Mouse (Mus musculus): ENCODE measurements around the gene Cox8c. TPM values are rescaled to one million over a fixed set of nuclear protein-coding genes. Genes with fewer than 3 reads are reported as not detected.

Cox8c gene
- polyA plus RNA-seq (2012; rRNA removed): not detected in 2 replicates

GRCm38 (mm10) chr12:102899091-102899490 lies at the start of gene Cox8c:
Gene Cox8c (plus strand): TSS chr12:102899316.

GRCm38 (mm10) chr12:102878031-102878823 lies 20.9 kb upstream of the Cox8c start, which contains the start of gene Btbd7:
Gene Btbd7 (minus strand): TSS chr12:102878471.

GRCm38 (mm10) chr12:102948778-102949394 lies 49.8 kb downstream of the Cox8c start, which contains the start of gene Unc79:
Gene Unc79 (plus strand): TSS chr12:102948859.

Other genes starting within 250 kb of the Cox8c start
- 2.1 and 2.2 TPM in 2 replicates for gene Itpk1, start 194.4 kb upstream of the Cox8c start, polyA plus RNA-seq (2012; rRNA removed)
- gene Moap1, start 155.7 kb upstream of the Cox8c start, polyA plus RNA-seq (2012; rRNA removed): 2.3 and 2.4 TPM in 2 replicates
- 2.2 and 2.6 TPM in 2 replicates for gene Tmem251, start 155.6 kb upstream of the Cox8c start, polyA plus RNA-seq (2012; rRNA removed)
- not detected in 2 replicates for gene Gm28051, start 141.6 kb upstream of the Cox8c start, polyA plus RNA-seq (2012; rRNA removed)
- 8.8 and 10.1 TPM in 2 replicates for gene Gon7, start 141.5 kb upstream of the Cox8c start, polyA plus RNA-seq (2012; rRNA removed)
- 15.9 and 19.3 TPM in 2 replicates for gene Ubr7, start 141.3 kb upstream of the Cox8c start, polyA plus RNA-seq (2012; rRNA removed)
- 6.1 and 6.7 TPM in 2 replicates for gene Gm20604, start 140.6 kb upstream of the Cox8c start, polyA plus RNA-seq (2012; rRNA removed)
- gene Btbd7, start 20.8 kb upstream of the Cox8c start, polyA plus RNA-seq (2012; rRNA removed): 4.1 and 4.8 TPM in 2 replicates
- gene Unc79, start 49.5 kb downstream of the Cox8c start, polyA plus RNA-seq (2012; rRNA removed): 0.05 and 0.06 TPM in 2 replicates